Mouse (Mus musculus) limb, embryonic 14.5 days (tissue): ENCODE results near the gene Aloxe3. TPM values are rescaled to one million over a fixed set of nuclear protein-coding genes. Genes with fewer than 3 reads are reported as not detected.

Experiments used
- ATAC-seq: fragments of 200-750 bp; cut with Nextera tagmentation; 2 replicates; pipeline ENCODE4 v1.8.0; 2017; ENCODE audit warnings: low read depth, moderate number of reproducible peaks, moderate TSS enrichment; ENCODE audit not compliant: low FRiP score
- DNase-seq: peaks from one replicate; pipeline ENCODE4 v3.0.0-alpha.2; 2015; ENCODE audit warnings: low spot score
- H3K27ac ChIP-seq: fragments of 300-500 bp; sonication (generic); replicated peaks from 2 replicates; pipeline ENCODE4 v1.5.1; 2014; ENCODE audit warnings: low read depth, mild to moderate bottlenecking, low read length, moderate library complexity, mixed read lengths
- H3K27me3 ChIP-seq: fragments of 300-500 bp; sonication (generic); 2 replicates; pipeline ENCODE4 v1.6.1; 2014; ENCODE audit warnings: low read length, mixed read lengths; ENCODE audit not compliant: control insufficient read depth, insufficient read depth
- H3K36me3 ChIP-seq: fragments of 300-500 bp; sonication (generic); 2 replicates; pipeline ENCODE4 v1.6.1; 2014; ENCODE audit warnings: mild to moderate bottlenecking, low read length, moderate library complexity, mixed read lengths; ENCODE audit not compliant: control insufficient read depth, insufficient read depth
- H3K4me1 ChIP-seq: fragments of 300-500 bp; sonication (generic); 2 replicates; pipeline ENCODE4 v1.6.1; 2014; ENCODE audit warnings: antibody characterized with exemption, low read length, mixed read lengths; ENCODE audit not compliant: control insufficient read depth, insufficient read depth
- H3K4me2 ChIP-seq: fragments of 300-500 bp; sonication (generic); replicated peaks from 2 replicates; pipeline ENCODE4 v1.6.1; 2014; ENCODE audit warnings: low read depth, mild to moderate bottlenecking, low read length, moderate library complexity; ENCODE audit not compliant: severe bottlenecking
- H3K4me3 ChIP-seq: fragments of 300-500 bp; sonication (generic); replicated peaks from 2 replicates; pipeline ENCODE4 v1.5.1; 2014; ENCODE audit warnings: low read length
- H3K9ac ChIP-seq: fragments of 300-500 bp; sonication (generic); 2 replicates; pipeline ENCODE4 v1.6.1; 2014; ENCODE audit warnings: mild to moderate bottlenecking, low read depth, low read length, moderate library complexity; ENCODE audit not compliant: severe bottlenecking
- H3K9me3 ChIP-seq: fragments of 300-500 bp; sonication (generic); 2 replicates; pipeline ENCODE4 v1.6.1; 2016; ENCODE audit warnings: low read length; ENCODE audit not compliant: control insufficient read depth
- POLR2A ChIP-seq: fragments of 200-500 bp; IDR thresholded peaks from 2 replicates; pipeline ENCODE4 v1.8.0; 2012; ENCODE audit warnings: inconsistent platforms, mild to moderate bottlenecking, moderate library complexity, borderline replicate concordance; ENCODE audit not compliant: insufficient read depth, insufficient read length; ENCODE audit errors: extremely low read depth
- WGBS: fragments of 180-500 bp; shearing (Covaris S2); extraction: QIAGEN DNeasy Blood & Tissue Kit; methylation state at CpG from one replicate; pipeline ENCODE4 v1.1.7; 2014; 5-methylcytosine and 5-hydroxymethylcytosine counted together
- polyA plus RNA-seq, 2 experiments: library from polyadenylated mRNA; depleted of rRNA in 1 of 2; stranded (reverse) in 1 of 2; unstranded in 1 of 2; fragments of >200 nt; fragmentation: Nextera tagmentation in 1 of 2; extraction: Ambion mirVana in 1 of 2; gene quantifications; 2 replicates each; pipeline versions ENCODE4 v1.2.1 to v1.2.3; 2012 to 2014

Gene Aloxe3
- polyA plus RNA-seq, 2 experiments, result 1.6 TPM

DNA sequence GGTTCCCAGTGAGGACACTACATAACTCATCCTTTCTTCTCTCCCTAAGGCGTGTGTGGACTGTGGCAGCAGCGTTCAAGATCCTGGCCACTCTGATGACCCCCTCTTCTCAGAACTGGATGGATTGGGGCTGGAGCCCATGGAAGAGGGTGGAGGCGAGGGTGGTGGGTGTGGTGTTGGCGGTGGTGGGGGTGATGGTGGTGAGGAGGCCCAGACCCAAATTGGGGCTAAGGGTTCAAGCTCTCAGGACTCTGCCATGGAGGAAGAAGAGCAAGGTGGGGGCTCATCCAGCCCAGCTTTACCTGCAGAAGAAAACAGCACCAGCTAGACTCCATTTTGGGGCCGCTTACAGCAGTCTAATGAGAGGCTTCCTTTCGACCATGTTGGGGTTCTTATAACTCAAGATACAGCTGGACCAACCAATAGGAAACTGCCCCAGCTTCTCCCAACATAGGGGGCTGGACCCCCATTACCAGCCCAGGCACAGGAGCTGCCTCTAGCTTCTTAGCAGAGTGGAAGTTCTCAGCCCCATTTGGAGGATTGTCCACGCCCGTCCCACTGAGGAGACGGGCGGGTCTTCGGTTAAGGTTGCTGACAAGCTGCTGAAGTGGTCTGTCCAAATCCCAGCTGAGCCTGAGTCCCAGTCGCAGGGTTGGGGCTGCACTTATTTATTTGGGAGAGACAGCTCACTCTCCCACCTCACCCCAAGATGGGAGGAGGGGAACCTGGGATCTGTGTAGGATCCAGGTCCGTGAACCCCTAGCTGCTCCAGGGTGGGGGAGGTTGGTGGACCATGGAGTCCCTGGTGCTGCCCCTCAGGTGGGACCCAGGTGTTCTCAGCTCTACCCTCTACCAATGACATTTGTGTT is 16.4 kb upstream of the Aloxe3 start:
- Histone ChIP-seq H3K27ac (no peak overlapping the region), H3K4me1 (peaks cover 8% of the 10 kb centered on the region; the same call in 1 of the 2 replicates), H3K4me3 (no peak overlapping the region), H3K4me2 (no peak overlapping the region), H3K27me3 (no peaks in the 10 kb centered on the region), H3K36me3 (peaks cover 54% of the 10 kb centered on the region), H3K9me3 (no peaks in the 10 kb centered on the region), H3K9ac (no peak overlapping the region)
- 79% methylated on average over 13 of the region's 13 CpGs for WGBS
- TF ChIP-seq POLR2A, result no peak
- DNase-seq (no peak), ATAC-seq (no peak)

DNA sequence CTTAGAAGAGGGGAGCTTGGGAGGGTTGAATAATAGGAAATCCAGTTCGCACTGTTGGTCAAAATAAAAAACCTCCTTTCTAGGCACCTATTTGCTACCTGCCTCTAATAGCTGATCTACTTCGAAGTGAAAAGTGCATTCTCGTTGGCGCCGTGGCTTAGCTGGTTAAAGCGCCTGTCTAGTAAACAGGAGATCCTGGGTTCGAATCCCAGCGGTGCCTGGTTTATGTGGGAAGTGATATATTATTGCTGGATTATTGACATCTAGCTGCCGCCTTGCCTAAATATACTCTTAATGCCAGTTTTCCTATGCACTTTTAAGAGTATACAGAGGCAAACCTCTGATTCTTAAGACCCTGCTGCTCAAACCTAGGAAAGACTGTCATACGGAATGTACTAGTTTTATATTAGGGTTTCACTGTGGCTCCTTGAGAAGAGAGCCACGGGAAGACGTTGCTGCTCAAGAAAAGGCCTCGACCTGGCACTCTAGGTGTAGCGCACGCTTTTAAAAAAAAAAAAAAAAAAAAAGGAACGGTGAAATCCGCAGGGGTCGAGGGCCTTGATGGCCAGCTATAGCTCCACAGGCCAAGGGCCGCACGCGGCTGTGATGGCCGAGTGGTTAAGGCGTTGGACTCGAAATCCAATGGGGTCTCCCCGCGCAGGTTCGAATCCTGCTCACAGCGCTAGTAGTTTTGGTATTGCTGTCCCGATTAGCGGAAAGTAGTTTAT is 15.2 kb upstream of the Aloxe3 start:
- TF ChIP-seq POLR2A, result no peak
- peak; percentile 85 for ATAC-seq
- peak overlapping the region; percentile 39; the same call in 1 of the 2 replicates for H3K27ac ChIP-seq

DNA sequence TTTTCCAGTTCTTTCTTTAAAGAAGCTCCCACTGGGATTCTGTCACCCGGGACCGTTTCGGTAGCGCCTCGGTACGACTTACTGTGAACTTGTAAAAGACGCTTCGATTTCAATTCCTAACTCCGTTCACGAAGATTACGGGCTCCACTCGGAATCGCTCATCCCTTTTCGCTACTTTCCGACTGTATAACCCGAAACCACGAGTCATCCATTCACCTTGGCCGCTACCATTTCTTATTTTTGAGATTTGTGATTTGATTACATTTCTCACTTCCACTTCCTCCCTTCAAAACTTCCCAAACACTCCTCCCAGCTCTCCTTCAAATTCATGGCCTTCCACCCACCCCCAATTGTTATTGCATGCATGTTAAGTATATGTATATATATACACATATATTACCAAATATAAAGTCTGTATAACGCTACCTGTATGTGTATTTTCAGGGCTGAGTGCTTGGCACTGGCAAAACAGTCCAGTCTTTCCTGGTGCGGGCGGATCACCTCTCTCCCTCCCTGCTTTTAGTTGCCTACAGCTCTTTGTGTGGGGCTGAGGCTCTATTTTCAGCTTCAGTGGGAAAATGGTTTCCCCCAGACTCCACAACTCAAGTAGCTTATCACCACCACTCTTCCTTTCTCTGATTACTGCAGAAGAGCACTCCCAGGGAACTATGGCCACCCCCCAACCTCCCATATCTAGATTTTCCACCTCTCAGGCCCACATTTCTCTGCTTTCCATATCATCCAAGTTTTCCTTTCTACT is 14.5 kb upstream of the Aloxe3 start:
- ATAC-seq, result peak; percentile 36
- Histone ChIP-seq H3K27ac (no peak overlapping the region), H3K9me3 (no peaks in the 10 kb centered on the region), H3K4me2 (peak overlapping the region; percentile 58), H3K9ac (peak overlapping the region; percentile 37), H3K27me3 (no peaks in the 10 kb centered on the region), H3K36me3 (peaks cover 34% of the 10 kb centered on the region), H3K4me1 (peaks cover 8% of the 10 kb centered on the region; the same call in 1 of the 2 replicates), H3K4me3 (peak overlapping the region; percentile 46)
- WGBS, result 6% methylated on average over 21 of the region's 21 CpGs
- TF ChIP-seq POLR2A, result no peak
- no peak for DNase-seq

More for the DNA sequence above, 15.2 kb upstream of the Aloxe3 start:
- Histone ChIP-seq H3K36me3 (peaks cover 42% of the 10 kb centered on the region), H3K4me2 (peak overlapping the region; percentile 58), H3K27me3 (no peaks in the 10 kb centered on the region), H3K9ac (peak overlapping the region; percentile 37), H3K4me3 (peak overlapping the region; percentile 46), H3K9me3 (no peaks in the 10 kb centered on the region), H3K4me1 (peaks cover 8% of the 10 kb centered on the region; the same call in 1 of the 2 replicates)
- 2% methylated on average over 30 of the region's 30 CpGs for WGBS
- peak; percentile 94 for DNase-seq

DNA sequence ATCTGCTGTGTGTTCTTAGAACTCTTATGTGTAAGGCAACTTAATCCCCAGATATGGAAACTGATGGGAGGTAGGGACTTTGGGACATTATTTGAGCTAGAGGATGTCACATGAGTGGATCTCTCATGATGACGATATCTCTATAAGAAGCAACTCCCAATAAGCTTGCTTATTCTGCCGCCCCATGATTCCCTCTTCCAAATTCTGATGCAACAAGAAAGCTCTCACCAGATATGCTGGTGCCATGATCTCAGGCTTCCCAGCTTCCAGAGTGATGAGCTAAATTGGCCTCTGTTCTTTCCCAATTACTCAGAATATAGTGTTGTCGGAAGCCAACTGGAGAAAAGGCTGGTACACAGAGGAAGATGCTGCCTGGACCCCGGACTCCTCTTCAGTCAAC is 13.8 kb upstream of the Aloxe3 start:
- no peak for TF ChIP-seq POLR2A
- Histone ChIP-seq H3K4me3 (peak overlapping the region; percentile 46; the same call in 1 of the 2 replicates), H3K27ac (no peak overlapping the region), H3K9ac (no peak overlapping the region), H3K36me3 (peaks cover 28% of the 10 kb centered on the region), H3K4me1 (peaks cover 9% of the 10 kb centered on the region; the same call in 1 of the 2 replicates), H3K9me3 (no peaks in the 10 kb centered on the region), H3K27me3 (no peaks in the 10 kb centered on the region), H3K4me2 (no peak overlapping the region)
- DNase-seq, result no peak
- WGBS, result 59% methylated on average over 4 of the region's 4 CpGs
- no peak for ATAC-seq

DNA sequence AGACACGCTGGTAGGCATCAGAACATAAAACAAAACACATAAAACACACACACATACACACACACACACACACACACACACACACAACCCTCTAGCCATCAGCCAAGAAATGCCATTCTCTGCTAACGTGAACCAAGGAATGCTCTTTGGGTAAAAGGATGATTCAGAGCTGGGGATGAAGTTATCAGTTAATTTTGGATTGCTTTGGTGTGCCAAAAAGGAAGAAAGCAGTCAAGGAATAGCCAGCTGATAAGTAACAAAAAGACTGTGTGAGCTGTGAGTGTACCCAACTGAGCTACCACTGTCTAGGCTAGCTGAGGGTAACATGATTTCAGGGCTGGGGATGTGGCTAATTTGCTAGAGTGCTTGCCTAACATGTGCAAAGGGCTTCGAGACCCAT is 11.7 kb upstream of the Aloxe3 start:
- Histone ChIP-seq H3K27ac (no peak overlapping the region), H3K36me3 (peaks cover 7% of the 10 kb centered on the region), H3K4me1 (peaks cover 14% of the 10 kb centered on the region), H3K27me3 (no peaks in the 10 kb centered on the region), H3K9me3 (no peaks in the 10 kb centered on the region), H3K4me2 (no peak overlapping the region), H3K4me3 (no peak overlapping the region), H3K9ac (no peak overlapping the region)
- ATAC-seq, result no peak
- DNase-seq, result no peak
- 74% methylated on average over 3 of the region's 3 CpGs for WGBS
- TF ChIP-seq POLR2A, result no peak
